Mouse (Mus musculus): ENCODE data around the gene Cerk. TPM values are rescaled to one million over a fixed set of nuclear protein-coding genes. Genes with fewer than 3 reads are reported as not detected.

The Cerk gene
- polyA plus RNA-seq (2014; fragmentation: Illumina TruSeq; extraction: RNeasy Lipid Tissue Mini Kit (QIAGEN cat#74804)), result 3.8 TPM

DNA sequence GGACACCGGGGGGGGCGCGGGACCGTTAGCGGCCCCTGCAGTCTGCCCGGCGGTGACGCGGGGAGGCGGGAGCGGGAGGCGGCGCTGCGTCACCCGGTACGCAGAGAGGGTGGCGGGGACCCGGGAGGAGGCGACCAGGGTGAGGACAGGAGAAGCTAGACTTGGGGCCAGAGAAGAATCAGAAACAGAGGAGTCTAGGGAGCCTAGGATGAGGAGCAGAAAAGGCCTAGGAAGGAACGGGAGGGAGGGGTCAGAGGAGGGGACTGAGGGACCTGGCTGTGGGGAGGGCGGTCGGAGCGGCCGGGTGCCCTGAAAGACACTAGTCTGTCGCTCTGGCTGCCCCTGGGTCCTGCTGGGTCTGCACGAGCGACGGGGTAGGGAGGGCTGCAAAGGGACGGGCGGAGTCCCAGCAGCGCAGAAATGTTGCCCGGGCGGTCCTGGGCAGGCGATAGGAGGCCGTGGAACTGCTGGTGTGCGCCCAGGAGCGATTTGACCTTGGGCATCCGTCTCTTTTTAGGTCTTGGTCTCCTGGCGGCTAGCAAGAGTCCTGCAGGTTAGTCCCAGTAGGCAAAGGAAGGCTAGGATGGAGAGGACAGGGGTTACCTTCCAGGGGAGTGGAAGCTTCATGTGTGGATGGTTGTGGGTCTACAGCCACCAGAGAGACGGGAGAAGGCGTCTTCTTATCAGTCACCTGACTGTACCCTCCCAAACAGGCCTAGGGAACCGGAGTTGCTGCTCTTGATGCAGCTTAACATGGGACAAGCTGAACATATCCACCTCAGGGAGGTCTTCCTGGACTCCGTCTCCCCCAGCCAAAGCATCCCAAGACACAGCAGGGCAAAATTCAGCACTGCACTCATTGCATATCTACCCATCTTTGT lies at the start of gene Cerk:
Gene Cerk (minus strand): TSS at position 453 of the 881 bp plus-strand sequence.

DNA sequence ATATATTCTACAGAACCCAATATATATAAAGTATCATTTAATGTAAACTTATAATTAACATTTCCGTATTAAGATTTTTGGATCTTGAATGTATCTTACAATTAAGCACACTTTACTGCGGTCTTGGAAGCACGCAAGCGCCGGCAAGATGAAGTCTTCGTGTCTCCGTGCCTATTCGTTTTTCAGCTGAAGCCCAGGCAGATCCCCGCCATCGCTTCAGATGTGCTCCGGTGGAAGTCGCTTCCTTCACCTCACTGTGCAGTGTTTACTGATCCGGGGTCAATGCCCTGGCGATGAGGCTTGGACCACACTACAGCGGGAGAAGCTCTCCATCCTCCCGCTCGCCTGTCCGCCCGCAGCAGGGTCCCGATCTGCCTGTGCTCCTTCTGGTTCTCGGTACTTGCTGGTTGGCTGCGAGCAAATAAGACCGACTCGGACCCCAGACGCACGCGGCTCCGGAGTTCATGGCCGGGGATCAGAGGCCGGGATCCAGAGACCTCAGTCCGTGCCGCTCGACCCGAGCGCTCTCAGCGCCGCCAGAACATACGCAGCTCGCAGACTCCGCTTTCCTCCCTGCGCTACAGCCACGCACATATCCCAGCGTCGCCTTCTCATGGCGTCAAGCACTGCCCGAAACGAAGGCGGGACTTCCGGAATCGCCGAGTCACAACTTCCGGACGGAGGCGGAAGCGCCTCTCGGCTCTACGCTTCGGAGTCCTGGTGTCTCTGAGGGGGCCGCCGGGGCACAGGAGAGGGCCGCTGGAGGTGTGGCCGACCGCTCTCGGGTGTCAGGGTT lies 28.0 kb upstream of the Cerk start, which contains the start of gene Tbc1d22a:
Gene Tbc1d22a (plus strand): TSS at position 707 of the 796 bp plus-strand sequence.

Other genes with a start within 250 kb of the Cerk start
- gene Celsr1, start 152.4 kb downstream of the Cerk start, polyA plus RNA-seq (2014; fragmentation: Illumina TruSeq; extraction: RNeasy Lipid Tissue Mini Kit (QIAGEN cat#74804)), result 0.88 TPM
- gene Gramd4, start 128.4 kb downstream of the Cerk start, polyA plus RNA-seq (2014; fragmentation: Illumina TruSeq; extraction: RNeasy Lipid Tissue Mini Kit (QIAGEN cat#74804)), result 1.1 TPM
- gene Tbc1d22a, start 28.3 kb upstream of the Cerk start, polyA plus RNA-seq (2014; fragmentation: Illumina TruSeq; extraction: RNeasy Lipid Tissue Mini Kit (QIAGEN cat#74804)), result 2.0 TPM

Data from ovary, adult 10 weeks (tissue).